Mouse (Mus musculus): ENCODE data around the gene Olfr50. TPM values are rescaled to one million over a fixed set of nuclear protein-coding genes. Genes with fewer than 3 reads are reported as not detected.

Olfr50 gene
- total RNA-seq (2021): not detected
- long read RNA-seq, experiment 1: 0 reads
- long read RNA-seq, experiment 2: 0 reads

- DNase-seq (ENCODE audit: low spot score in 2 of 2): no peak
These were observed at the start of gene Olfr50 for GRCm38 (mm10) chr2:36790238-36790637. Gene Olfr50, plus strand, starts transcription at chr2:36790538.

GRCm38 (mm10) chr2:36783976-36784375 lies 6.4 kb upstream of the Olfr50 start, which contains the start of gene Olfr348:
Gene Olfr348, plus strand, starts transcription at chr2:36784276.
- no peak for DNase-seq (ENCODE audit: low spot score in 2 of 2)

GRCm38 (mm10) chr2:36816932-36817331 lies 26.6 kb downstream of the Olfr50 start, which contains the start of gene Olfr3:
Gene Olfr3, minus strand, starts transcription at chr2:36817032.
- DNase-seq (ENCODE audit: low spot score in 2 of 2): no peak

- DNase-seq (ENCODE audit: low spot score in 2 of 2): no peak
These were observed 55.7 kb downstream of the Olfr50 start, which contains the start of gene Olfr350 for GRCm38 (mm10) chr2:36846010-36846409. Gene Olfr350, plus strand, starts transcription at chr2:36846310.

Other genes starting within 250 kb of the Olfr50 start
- gene Olfr344, start 223.9 kb upstream of the Olfr50 start, total RNA-seq (2021): under 1 TPM; 0.05 to 0.07 TPM
- gene Olfr345, start 150.5 kb upstream of the Olfr50 start, total RNA-seq (2021): not detected
- gene Olfr346, start 104.8 kb upstream of the Olfr50 start, total RNA-seq (2021): not detected
- not detected for gene Olfr347, start 58.6 kb upstream of the Olfr50 start, total RNA-seq (2021)
- gene Olfr348, start 6.3 kb upstream of the Olfr50 start, total RNA-seq (2021): not detected
- not detected for gene Olfr3, start 26.5 kb downstream of the Olfr50 start, total RNA-seq (2021)
- not detected for gene Olfr350, start 55.8 kb downstream of the Olfr50 start, total RNA-seq (2021)
- gene Olfr351, start 72.1 kb downstream of the Olfr50 start, total RNA-seq (2021): under 1 TPM; 0.12 TPM
- gene Olfr352, start 77.9 kb downstream of the Olfr50 start, total RNA-seq (2021): not detected
- gene Olfr353, start 102.4 kb downstream of the Olfr50 start, total RNA-seq (2021): not detected
- not detected for gene Olfr354, start 115.1 kb downstream of the Olfr50 start, total RNA-seq (2021)
- gene Olfr355, start 138.4 kb downstream of the Olfr50 start, total RNA-seq (2021): not detected
- not detected for gene Olfr356, start 146.6 kb downstream of the Olfr50 start, total RNA-seq (2021)
- not detected for gene Olfr357, start 203.3 kb downstream of the Olfr50 start, total RNA-seq (2021)
- gene Olfr358, start 218.8 kb downstream of the Olfr50 start, total RNA-seq (2021): not detected

All from layer of hippocampus, postnatal 14 days (tissue).